Mouse (Mus musculus) thymus, postnatal 25 days (tissue): ENCODE measurements around the gene Polm.

ENCODE experiments used
- DNase-seq: peaks from one replicate; pipeline ENCODE4 v3.0.0; 2022

Gene Polm

GRCm38 (mm10) chr11:5837251-5838246 is at the start of gene Polm:
Polm (minus strand) TSS chr11:5838016.
- DNase-seq: peak; percentile 86

DNA sequence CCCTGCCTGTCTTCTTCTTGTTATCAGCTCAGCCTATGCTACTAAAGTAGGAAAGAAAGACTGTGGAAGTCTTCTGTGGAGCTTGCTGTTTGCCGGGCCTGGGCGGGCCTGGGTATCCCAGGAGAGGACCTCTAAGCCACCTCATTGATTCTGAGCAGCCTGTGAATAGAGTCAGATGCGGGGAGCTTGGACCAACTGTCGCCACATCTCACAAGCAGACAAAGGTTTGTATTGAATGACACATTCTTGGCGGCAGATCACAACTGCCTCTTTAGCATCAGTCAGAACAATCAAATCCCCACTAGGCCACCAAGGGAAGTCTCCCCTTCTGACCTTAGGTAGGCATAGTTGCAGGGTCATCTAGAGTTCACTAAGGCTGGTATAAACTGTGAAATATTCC is 49.4 kb upstream of the Polm start:
- DNase-seq: no peak

- DNase-seq: peak; percentile 52
Measured at GRCm38 (mm10) chr11:5886187-5886586, 48.4 kb upstream of the Polm start.

DNA sequence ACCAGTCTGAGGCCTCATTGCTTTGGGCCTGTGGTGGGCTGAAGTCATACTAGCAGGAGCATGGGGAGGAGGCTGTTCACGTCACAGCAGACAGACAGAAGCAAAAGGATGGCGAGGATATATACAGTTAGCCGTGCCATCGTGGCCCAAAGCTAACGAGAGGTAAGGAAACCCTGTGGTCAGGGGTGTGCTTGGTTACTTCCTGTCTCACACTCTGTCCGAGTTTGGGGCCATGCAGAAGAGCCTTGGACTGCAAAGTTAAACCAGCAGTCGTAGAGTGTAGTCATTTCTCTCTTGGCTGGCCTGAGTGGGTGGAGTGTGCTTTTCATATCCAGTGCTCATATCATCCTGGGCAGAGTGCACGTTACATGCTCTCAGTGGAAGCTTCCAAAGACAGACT is 44.7 kb upstream of the Polm start:
- DNase-seq: no peak

DNA sequence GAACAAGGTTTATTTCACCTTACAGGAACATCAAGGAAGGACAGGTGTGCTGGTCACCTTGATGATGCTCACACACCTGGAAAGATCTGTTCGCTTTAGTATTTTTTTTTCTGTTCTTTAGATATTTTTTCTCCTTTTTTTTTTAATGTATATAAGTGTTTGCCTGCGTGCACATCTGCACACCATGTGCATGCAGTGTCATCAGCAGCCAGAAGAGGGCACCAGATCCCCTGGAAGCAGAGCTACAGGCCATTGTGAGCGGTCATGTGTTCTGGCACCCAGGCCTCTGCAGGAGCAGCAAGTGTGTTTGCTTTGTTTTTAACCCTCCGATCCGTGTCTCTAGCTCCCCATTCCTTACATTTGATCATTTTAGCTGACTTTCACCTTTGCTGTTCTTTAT is 42.1 kb upstream of the Polm start:
- peak; percentile 57 for DNase-seq

GRCm38 (mm10) chr11:5878661-5879060 is 40.8 kb upstream of the Polm start:
- no peak for DNase-seq

DNA sequence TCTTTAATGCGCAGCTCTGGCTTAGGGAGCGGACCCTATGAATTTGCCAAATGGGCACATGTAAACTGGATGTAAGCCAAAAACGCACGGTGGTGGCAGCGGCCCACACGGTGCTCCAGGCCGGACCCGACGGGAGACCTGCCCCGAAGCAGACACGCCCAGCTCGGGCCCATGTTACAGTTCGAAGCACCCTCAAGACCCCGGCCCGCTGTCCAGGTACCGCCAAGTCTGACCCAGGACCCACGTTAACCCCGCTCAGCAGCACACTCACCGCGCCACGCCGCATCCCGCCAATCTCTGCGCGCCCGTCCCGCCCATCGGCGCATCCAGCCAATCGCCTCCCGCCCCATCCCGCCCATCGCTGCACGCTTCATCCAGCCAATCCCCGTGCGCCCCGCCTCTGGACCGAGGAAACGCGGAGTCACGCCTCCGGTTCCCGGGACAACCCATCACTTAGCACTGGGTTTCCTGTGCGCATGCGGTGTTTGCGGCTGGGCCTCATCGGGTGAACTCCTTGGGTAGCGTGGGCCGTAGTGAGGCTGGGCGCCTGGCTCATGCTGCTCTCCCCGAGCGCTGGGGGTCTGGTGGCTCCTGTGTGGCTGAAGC is 40.2 kb upstream of the Polm start, which contains the start of gene Pold2:
Gene Pold2, minus strand, starts transcription at position 372 of the 606 bp plus-strand sequence.
- DNase-seq: peak; percentile 97

DNA sequence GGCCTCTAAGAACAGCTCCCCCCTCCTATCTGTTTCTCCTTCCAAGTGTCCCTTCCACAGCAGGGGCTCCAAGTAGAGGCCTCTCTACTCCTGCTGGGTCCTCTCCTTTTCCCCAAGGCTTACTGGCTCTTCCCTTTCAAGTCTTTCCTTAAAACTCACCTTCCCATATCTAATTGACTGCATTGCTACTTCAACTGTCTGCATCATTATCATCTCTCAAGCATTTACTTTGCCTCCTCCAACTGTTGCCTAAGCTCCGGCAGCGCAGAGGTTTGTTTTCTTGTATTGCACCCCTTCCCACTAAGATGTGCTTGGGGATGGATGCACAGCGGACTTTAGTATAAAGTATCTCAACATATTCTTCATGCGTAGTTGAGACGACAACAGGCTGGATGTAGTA is 39.6 kb upstream of the Polm start:
- no peak for DNase-seq

DNA sequence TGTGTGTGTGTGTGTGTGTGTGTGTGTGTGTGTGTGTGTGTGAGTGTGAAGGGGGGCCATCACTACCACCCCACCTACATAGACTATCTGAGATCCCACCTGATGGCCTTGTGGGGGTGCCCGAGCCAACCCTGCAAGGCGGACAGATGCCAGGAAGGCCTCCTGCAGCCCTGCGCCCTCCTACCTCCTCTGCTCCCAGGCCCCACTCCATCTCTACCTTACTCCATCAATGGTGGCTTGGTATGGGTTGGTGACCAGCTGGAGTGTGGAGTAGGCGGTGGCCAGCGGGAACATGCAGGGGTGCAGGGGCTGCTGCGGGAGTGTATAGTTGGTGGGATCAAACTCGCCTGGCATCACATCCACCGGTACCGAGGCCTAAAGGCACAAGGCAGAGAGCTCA is 35.4 kb upstream of the Polm start:
- DNase-seq: no peak

DNA sequence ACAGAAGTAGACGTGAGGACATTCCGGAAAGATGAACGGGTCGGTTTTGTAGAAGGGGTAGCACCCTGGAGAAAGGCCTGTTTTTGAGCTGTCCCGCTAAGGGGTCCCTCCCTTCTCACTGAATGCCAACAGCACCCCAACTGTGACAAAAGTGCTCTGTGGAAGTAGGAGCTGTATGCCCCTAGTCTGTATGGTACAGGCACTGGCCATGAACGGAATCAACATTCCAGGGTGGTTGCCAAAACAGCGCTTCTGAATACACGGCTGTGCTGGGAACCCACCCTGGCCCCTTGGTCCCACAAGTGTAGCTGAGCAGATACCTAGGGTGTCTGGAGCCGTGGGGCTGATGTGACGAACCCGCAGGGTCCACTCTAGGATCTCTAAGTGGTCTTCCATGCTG is 34.9 kb upstream of the Polm start:
- DNase-seq: no peak

DNA sequence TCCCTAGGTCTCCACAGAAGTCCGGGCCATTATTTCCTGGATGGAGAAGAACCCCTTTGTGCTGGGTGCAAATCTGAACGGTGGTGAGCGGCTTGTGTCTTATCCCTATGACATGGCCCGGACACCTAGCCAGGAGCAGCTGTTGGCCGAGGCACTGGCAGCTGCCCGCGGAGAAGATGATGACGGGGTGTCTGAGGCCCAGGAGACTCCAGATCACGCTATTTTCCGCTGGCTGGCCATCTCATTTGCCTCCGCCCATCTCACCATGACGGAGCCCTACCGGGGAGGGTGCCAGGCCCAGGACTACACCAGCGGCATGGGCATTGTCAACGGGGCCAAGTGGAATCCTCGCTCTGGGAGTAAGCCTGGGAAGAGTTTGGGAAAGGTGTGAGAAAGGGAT is 32.3 kb upstream of the Polm start:
- no peak for DNase-seq

- no peak for DNase-seq
Measured at GRCm38 (mm10) chr11:5869331-5869730, 31.5 kb upstream of the Polm start.

GRCm38 (mm10) chr11:5868324-5868723 is 30.5 kb upstream of the Polm start:
- no peak for DNase-seq

DNA sequence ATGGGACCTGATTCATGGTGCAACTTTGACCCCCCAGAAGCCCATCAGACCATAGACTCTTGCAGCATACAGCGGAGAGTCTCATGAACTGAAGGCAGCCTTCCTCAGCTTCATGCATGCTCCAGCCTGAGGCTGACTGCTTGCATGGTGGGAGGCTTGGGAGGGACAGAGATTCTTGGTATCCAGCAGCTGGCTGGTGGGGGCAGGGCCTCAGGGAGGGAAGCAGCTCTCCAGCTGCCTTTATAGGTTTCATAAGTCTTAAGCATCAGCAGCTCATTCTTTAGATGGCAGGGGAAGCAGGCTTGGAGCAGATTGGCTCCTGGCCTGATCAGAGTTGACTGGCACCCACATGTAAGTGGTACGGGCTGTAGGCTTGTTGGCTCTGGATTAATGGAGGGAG is 29.4 kb upstream of the Polm start:
- no peak for DNase-seq

DNA sequence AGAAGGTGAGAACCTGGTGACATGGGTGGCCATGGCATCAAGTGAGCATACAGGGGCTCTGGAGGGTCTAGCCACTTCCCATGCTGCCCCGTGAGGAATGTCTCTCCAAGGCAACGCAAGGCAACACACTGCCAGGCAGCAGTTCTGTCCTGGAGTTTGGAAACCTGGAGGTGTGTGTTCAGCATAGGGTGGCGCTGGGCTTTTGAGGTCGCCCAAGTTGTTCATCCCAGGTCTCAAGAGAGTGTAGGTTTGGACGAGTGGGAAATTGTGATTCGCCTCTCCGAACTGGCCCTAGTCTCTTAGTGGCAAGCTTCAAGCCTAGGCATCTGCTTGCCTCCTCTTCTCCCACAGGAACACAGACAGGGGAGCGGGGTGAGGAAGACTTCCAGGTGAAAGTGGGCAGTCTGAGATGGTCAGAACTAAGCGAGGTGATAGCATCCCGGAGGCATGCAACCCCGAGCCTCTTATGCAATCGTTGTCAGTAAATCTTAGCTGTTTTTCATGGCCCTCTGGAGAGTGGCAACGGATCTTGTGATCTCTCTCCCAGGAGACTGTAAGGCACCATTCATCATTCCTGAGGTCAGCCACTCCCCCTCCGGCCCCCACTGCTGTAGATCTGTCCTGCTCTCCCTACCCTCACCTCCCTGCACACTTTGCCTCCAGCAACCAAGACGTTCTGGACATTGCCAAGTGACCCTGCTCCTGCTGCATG is 24.7 kb upstream of the Polm start:
- no peak for DNase-seq

- DNase-seq: no peak
Measured at GRCm38 (mm10) chr11:5861678-5862393, 24.0 kb upstream of the Polm start, which contains the start of gene Aebp1. Aebp1 (plus strand) TSS chr11:5861947.

DNA sequence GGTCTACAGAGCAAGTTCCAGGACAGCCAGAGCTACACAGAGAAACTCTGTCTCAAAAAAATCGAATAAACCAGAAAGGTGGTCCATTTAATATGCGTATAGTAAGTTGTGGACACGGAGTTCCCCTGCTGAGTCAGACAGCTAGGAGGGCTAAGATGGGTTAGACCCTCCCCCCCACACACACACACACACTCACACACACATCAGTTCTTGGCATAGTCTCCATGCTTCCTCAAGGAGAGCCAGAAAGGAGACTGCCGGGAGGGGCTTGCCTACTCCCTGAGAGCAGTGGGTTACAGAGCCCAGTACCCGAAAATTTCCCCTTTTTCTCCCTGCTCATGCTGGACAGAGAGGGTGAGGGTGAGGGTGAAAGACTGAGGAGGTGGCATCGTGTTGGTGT is 22.8 kb upstream of the Polm start:
- DNase-seq: no peak

GRCm38 (mm10) chr11:5859883-5860550 is 22.2 kb upstream of the Polm start:
- no peak for DNase-seq

DNA sequence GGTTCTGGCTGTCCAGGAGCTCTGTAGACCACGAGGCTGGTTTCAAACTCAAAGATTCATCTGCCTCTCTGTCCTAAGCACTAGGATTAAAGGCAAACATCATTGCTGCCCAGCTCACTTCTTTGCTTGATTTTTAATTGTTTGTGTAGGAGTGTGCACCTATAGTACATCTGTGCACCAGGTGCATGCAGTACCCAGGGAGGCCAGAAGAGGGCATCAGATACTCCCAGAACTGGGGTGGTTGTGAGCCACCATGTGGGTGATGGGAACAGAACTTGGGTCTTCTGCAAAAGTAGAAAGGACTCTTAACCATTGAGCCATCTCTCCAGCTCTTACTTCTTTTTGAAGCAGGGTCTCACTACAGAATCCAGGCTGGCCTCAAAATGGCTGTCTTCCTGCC is 20.9 kb upstream of the Polm start:
- DNase-seq: no peak

GRCm38 (mm10) chr11:5856479-5857130 is 18.8 kb upstream of the Polm start:
- DNase-seq: no peak

GRCm38 (mm10) chr11:5855902-5856301 is 18.1 kb upstream of the Polm start:
- DNase-seq: no peak

DNA sequence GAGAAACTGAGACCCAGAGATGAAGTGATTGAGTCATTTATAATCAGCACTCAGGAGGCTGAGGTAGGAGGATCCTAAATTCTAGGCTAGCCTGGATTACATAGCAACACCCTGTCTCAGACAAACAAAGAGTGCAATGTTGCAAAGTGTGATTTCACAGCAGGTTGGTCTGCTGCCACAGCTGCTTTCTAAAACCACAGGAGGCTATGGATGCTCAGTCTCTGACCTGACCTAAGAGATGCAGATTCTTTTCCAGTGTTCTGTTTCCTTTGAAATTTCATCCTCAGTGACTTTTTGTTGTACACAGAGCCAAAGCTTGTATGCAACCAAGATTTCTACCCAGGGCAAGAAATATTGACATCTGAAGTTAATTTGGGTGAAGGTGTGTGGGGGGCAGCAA is 17.7 kb upstream of the Polm start:
- DNase-seq: no peak
